Mouse (Mus musculus): ENCODE data around the gene Il1rapl1.

The Il1rapl1 gene

GRCm38 (mm10) chrX:87507997-87508396 lies 607.4 kb downstream of the Il1rapl1 start:
- no peak for DNase-seq

DNA sequence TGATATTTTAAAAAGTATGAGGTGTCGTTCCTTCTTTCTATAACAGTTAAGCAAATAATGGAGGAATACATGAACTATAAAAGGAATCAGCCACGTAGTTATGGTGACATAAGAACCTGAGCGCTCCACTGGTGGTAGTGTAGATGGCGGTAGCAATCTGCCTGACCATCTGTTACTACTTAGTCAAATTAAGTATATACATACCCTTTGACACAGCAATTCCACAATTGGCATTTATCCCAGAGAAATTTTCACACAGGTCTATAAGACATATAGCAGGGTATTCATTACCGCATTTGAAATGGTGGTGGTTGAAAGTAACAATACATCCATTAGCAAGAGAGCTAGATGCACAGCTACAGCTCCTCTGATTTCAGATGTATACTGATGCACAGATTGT lies 612.8 kb downstream of the Il1rapl1 start:
- no peak for DNase-seq

- DNase-seq, result no peak
Measured at GRCm38 (mm10) chrX:87483416-87483815, 632.0 kb downstream of the Il1rapl1 start.

DNA sequence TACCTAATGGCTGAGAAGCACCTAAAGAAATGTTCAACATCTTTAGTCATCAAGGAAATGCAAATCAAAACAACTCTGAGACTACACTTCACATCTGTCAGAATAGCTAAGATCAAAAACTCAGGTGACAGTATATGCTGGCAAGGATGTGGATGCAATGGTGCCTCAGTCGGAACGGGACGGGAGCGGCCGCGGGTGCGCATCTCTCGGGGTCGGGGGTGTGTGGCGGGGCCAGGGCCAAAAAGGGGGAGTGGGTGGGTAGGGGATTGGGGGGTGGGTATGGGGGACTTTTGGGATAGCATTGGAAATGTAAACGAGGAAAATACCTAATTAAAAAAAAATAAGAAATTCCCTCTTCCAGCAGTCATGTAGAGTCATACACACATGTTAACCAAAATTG lies 877.3 kb downstream of the Il1rapl1 start:
- peak; percentile 32 for DNase-seq

DNA sequence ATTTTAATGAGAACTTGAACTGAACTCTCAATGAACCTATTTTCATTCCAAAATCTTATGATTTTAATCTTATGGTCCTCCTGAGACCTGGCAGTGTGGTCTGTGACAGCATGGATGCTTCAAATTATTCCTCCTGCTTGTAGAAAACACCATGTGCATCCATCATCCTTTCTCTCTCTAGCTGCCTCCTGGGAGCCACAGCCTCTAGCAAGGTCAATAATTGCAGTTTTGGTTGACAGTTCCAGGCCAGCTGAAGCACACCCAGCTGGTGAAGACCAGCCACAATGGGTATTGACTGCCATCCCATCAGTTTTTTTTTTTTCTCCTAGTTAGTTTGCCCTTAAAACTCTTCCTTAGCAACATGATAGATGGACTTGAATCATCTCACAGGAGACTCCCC lies 890.2 kb downstream of the Il1rapl1 start:
- DNase-seq, result no peak

DNA sequence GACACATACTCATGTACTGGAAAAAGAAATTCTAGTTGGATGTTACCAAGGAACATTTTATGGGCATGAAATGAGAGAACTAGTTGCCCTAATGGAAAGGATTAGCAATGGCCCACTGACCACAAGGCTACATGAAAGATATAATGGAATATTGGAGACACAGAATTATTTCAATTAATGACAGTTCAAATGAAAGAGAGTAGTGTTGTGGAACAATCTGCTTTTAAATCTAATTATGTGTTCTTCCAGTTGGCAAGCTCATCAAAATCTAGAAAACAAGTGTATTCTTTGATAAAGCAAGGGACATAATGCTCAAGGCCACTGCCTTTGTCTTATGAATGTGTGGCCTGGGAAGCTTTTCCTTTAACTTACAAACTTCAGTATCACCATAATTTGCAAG lies 1113.1 kb downstream of the Il1rapl1 start:
- DNase-seq, result no peak

- DNase-seq, result no peak
Measured at GRCm38 (mm10) chrX:86955126-86955525, 1160.3 kb downstream of the Il1rapl1 start.

- no peak for DNase-seq
Measured at GRCm38 (mm10) chrX:86954614-86955013, 1160.8 kb downstream of the Il1rapl1 start.

GRCm38 (mm10) chrX:86950940-86951339 lies 1164.5 kb downstream of the Il1rapl1 start:
- DNase-seq, result no peak

- DNase-seq, result no peak
Measured at GRCm38 (mm10) chrX:86949112-86949511, 1166.3 kb downstream of the Il1rapl1 start.

DNA sequence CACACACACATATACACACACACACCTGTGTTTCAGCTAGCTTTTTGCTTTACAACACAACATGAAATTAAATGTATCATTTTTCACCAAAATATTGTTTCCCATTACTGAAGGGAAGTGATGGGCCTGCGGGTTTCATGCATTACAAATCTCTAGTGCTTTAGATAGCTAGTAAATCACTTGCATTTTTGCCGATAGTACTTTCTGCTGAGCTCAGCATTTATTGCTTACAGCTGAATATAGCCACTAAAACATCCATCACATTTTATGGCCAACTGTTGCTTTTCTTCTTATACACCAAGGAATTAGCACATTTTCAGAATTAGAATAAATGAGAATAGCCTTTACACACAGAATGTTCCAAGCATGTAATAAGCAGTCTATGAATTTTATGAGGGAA lies 1260.6 kb downstream of the Il1rapl1 start:
- DNase-seq, result no peak

DNA sequence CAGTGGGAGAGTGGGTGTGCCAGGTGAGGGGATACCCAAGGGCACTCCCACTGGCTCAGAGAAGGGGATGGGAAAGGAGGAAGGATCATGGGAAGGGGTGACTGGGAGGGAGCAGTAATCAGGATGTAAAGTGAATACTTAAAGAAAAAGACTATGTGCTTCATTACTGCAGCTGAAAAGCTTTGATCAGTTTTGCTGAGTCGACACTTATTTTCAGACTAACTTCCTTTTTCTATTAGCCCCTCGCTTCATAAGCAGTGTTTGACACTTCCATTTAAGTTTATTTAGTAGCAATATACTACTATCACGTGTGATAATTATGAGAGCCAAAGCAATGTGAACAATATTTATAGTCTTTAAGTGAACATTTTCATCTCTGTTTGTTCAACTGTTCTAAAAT lies 1307.2 kb downstream of the Il1rapl1 start:
- DNase-seq, result no peak

- no peak for DNase-seq
Measured at GRCm38 (mm10) chrX:86802725-86803124, 1312.7 kb downstream of the Il1rapl1 start.

GRCm38 (mm10) chrX:86728803-86729202 lies 1386.6 kb downstream of the Il1rapl1 start:
- no peak for DNase-seq
